Mouse (Mus musculus) forebrain, embryonic 14.5 days (tissue): Measurements from ENCODE around the gene Erc1. TPM values are rescaled to one million over a fixed set of nuclear protein-coding genes. Genes with fewer than 3 reads are reported as not detected.
"Not testable (repeated sequence)": the region's sequence is repeated elsewhere in the genome, so short reads cannot be mapped to it uniquely, and the experiment has no call there.

Experiments used
- ATAC-seq: fragments of 200-750 bp; cut with Nextera tagmentation; 2 replicates; pipeline ENCODE4 v1.8.0; 2017; ENCODE audit warnings: mild to moderate bottlenecking, moderate library complexity
- DNase-seq: peaks from one replicate; pipeline ENCODE4 v3.0.0-alpha.2; 2015; ENCODE audit warnings: low spot score
- H3K27ac ChIP-seq: fragments of 300-500 bp; sonication (generic); 2 replicates; pipeline ENCODE4 v1.5.1; 2014; ENCODE audit warnings: low read depth, mild to moderate bottlenecking, control low read depth, low read length, moderate library complexity
- H3K27me3 ChIP-seq: fragments of 300-500 bp; sonication (generic); replicated peaks from 2 replicates; pipeline ENCODE4 v1.6.1; 2014; ENCODE audit warnings: low read length, control low read depth, mixed read lengths; ENCODE audit not compliant: control insufficient read depth, insufficient read depth
- H3K36me3 ChIP-seq: fragments of 300-500 bp; sonication (generic); 2 replicates; pipeline ENCODE4 v1.6.1; 2014; ENCODE audit warnings: low read length, control low read depth; ENCODE audit not compliant: control insufficient read depth, insufficient read depth
- H3K4me1 ChIP-seq: fragments of 300-500 bp; sonication (generic); 2 replicates; pipeline ENCODE4 v1.6.1; 2014; ENCODE audit warnings: antibody characterized with exemption, low read length, control low read depth; ENCODE audit not compliant: control insufficient read depth, insufficient read depth
- H3K4me2 ChIP-seq: fragments of 300-500 bp; sonication (generic); 2 replicates; pipeline ENCODE4 v1.6.1; 2014; ENCODE audit warnings: mild to moderate bottlenecking, control low read depth, low read length
- H3K4me3 ChIP-seq: fragments of 300-500 bp; sonication (generic); 2 replicates; pipeline ENCODE4 v1.5.1; 2014; ENCODE audit warnings: low read depth, low read length, control low read depth
- H3K9ac ChIP-seq: fragments of 300-500 bp; sonication (generic); 2 replicates; pipeline ENCODE4 v1.6.1; 2014; ENCODE audit warnings: mild to moderate bottlenecking, low read length, control low read depth, moderate library complexity
- H3K9me3 ChIP-seq: fragments of 300-500 bp; sonication (generic); replicated peaks from 2 replicates; pipeline ENCODE4 v1.6.1; 2016; ENCODE audit warnings: low read length, control low read depth, mixed read lengths; ENCODE audit not compliant: control insufficient read depth
- WGBS: fragments of 180-500 bp; shearing (Covaris S2); extraction: QIAGEN DNeasy Blood & Tissue Kit; methylation state at CpG from one replicate; pipeline ENCODE4 v1.1.7; 2014; 5-methylcytosine and 5-hydroxymethylcytosine counted together
- polyA plus RNA-seq: library from polyadenylated mRNA; unstranded; fragments of >200 nt; fragmentation: Nextera tagmentation; extraction: Ambion mirVana; gene quantifications from 2 replicates; pipeline ENCODE4 v1.2.1, GENCODE M21; 2014

Erc1 gene
- polyA plus RNA-seq, 1 experiment from 2014 or later = 28.1 TPM

DNA sequence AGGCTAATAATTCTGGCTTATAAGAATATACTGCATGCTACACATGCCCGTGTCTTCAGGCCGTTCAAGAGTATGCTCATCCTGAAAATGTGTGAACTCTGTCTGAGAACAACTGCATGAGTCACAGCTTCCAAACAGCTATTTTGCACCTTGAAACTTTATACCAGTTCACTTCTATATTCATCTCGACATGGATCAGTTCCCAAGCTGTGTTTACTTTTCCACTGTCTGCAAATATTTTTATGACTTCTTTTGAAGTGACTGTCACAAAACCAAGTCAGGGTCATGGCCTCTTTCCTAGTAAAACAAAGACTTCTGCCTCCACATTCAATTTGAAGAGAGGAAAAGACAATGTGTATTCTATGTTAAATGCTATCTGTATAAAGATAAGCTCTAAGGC, 178.2 kb downstream of the Erc1 start:
- peaks cover 7% of the 10 kb centered on the region for H3K4me1 ChIP-seq
- 0 out of 2 replicates have a peak, but pooled peaks cover 2% of the 10 kb centered on the region for H3K36me3 ChIP-seq
- ATAC-seq = no peak
- H3K27me3 ChIP-seq = no peaks in the 10 kb centered on the region
- no peak overlapping the region for H3K27ac ChIP-seq
- DNase-seq = no peak
- no peak overlapping the region for H3K9ac ChIP-seq
- H3K9me3 ChIP-seq = no peaks in the 10 kb centered on the region
- H3K4me3 ChIP-seq = no peak overlapping the region
- no peak overlapping the region for H3K4me2 ChIP-seq
- WGBS = 89% methylated on average over 3 of the region's 3 CpGs

DNA sequence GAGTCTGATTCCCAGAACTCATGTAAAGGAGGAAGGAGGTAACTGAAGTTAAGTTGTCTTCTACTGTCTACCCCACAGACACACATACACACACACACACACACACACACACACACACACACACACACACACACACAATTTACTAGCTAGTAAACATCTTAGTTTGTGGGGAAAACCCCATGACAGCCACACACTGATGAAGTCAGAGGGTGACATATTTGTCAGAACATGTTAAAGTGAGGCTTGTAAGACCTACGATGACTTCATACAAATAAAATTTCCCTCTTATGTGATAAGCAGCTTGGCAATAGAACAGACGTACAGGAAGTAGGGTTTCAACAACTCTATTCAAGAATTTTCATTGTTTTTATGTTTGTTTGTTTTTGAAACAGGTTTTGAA, 185.0 kb downstream of the Erc1 start:
- H3K27ac ChIP-seq = no peak overlapping the region
- ATAC-seq = no peak
- DNase-seq = no peak
- no peaks in the 10 kb centered on the region for H3K36me3 ChIP-seq
- H3K4me1 ChIP-seq = no peaks in the 10 kb centered on the region
- no peak overlapping the region for H3K9ac ChIP-seq
- H3K4me2 ChIP-seq = no peak overlapping the region
- H3K9me3 ChIP-seq = no peaks in the 10 kb centered on the region
- WGBS = 78% methylated on average over 2 of the region's 2 CpGs
- H3K4me3 ChIP-seq = no peak overlapping the region
- H3K27me3 ChIP-seq = no peaks in the 10 kb centered on the region

DNA sequence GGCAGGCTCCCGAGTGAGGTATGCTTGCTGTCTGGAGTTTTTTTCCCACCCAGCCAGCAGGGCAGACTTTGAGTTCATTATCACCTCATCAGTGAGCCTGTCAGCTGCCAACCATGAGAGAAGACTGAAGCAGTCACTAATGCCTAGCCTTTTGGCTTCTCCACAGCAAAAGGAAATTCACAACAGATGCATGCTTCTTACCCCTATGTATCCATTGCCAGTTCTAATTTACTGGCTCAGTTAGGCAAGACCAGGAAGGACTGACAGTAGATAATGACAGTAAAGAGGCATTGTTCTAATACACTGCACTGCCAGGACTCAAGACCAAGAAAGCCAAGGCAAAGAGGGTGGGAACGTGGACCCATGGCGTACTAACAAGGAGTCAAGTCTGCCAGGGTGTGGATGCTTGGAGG, 186.9 kb downstream of the Erc1 start:
- peak overlapping the region; percentile 36; the same call in 1 of the 2 replicates for H3K27ac ChIP-seq

DNA sequence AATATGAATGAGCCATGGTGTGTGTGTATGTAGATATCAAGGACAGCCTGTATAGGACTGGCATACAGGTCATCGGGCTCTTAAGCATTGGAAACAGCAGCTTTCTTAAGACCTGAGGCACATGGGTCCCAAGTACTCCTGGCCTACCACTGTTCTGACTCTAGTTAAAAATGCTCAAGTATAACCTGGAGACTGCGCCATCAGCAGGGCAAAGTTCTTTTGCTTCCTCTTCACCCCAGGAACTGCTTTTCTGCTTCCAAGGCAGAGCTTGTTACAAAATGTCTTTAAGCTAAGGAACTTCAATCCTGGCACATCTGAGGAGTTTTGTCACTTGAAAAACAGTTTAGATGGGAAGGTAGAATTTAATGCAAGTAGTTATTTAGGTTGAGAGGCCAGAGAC, 189.5 kb downstream of the Erc1 start:
- H3K27ac ChIP-seq = no peak overlapping the region
- no peak overlapping the region for H3K4me2 ChIP-seq
- no peaks in the 10 kb centered on the region for H3K27me3 ChIP-seq
- no peaks in the 10 kb centered on the region for H3K36me3 ChIP-seq
- H3K4me3 ChIP-seq = no peak overlapping the region
- no peaks in the 10 kb centered on the region for H3K4me1 ChIP-seq
- no peak for DNase-seq
- H3K9ac ChIP-seq = no peak overlapping the region
- no peak for ATAC-seq
- 94% methylated on average over 2 of the region's 2 CpGs for WGBS
- no peaks in the 10 kb centered on the region for H3K9me3 ChIP-seq

More for the DNA sequence above, 186.9 kb downstream of the Erc1 start:
- Histone ChIP-seq H3K36me3 (no peaks in the 10 kb centered on the region), H3K4me2 (no peak overlapping the region), H3K4me1 (no peaks in the 10 kb centered on the region), H3K9me3 (no peaks in the 10 kb centered on the region), H3K27me3 (no peaks in the 10 kb centered on the region), H3K9ac (no peak overlapping the region), H3K4me3 (no peak overlapping the region)
- 44% methylated on average over 3 of the region's 3 CpGs for WGBS
- DNase-seq = peak; percentile 79
- ATAC-seq = peak; percentile 72; the same call in 1 of the 2 replicates

DNA sequence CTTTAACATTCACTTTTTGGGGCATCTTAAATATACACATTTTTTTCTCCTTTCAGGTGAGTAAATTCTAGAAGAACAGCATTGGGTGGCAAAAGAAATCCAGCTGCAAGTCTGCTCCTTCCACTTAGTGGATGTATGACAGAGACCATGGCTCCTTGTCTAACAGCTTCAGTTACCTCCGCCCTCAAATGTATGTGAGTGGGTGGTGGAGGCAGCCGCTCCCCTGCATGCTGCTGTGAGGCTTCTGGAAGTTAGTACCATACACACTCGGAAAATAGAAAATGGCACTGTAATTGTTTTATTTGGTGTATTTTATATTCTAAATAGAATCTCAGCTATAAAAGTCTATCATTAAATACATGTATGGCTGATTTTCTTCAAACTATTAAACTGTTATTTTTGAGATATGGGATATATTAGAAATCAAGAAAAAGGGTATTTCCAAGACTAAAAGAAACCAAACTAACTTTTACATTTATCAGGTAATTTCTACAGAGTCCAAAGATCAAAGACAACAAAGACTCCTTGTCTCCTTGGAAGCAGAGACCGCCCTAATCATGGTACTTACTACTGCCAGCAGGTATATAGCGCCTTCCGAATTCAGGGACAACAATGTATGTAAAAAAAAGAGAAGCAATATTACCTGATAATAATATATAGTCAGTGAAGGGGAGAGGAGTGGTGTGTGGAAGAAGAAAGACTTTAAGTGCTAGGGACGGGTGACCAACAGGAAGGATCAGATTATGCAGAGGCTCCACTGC, 190.4 kb downstream of the Erc1 start:
- Histone ChIP-seq H3K36me3 (no peaks in the 10 kb centered on the region), H3K4me2 (no peak overlapping the region), H3K27ac (no peak overlapping the region), H3K27me3 (no peaks in the 10 kb centered on the region), H3K9ac (no peak overlapping the region), H3K4me1 (no peaks in the 10 kb centered on the region), H3K4me3 (no peak overlapping the region), H3K9me3 (no peaks in the 10 kb centered on the region)
- WGBS = 90% methylated on average over 7 of the region's 7 CpGs
- DNase-seq (no peak), ATAC-seq (no peak)

DNA sequence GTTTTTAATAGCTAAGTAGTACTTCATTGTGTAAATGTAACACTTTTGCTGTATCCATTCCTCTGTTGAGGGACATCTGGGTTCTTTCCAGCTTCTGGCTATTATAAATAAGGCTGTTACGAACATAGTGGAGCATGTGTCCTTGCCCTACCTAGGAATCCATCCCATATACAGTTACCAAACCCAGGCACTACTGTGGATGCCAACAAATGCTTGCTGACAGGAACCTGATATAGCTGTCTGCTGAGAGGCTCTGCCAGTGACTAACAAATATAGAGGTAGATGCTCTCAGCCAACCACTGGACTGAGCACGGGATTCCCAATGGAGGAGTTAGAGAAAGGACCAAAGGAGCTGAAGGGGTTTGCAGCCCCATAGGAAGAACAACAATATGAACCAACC, 193.2 kb downstream of the Erc1 start:
- not testable (repeated sequence) for H3K27me3 ChIP-seq, H3K27ac ChIP-seq, H3K9ac ChIP-seq, DNase-seq, H3K36me3 ChIP-seq, ATAC-seq, H3K9me3 ChIP-seq, H3K4me3 ChIP-seq, H3K4me2 ChIP-seq, H3K4me1 ChIP-seq
- 87% methylated on average over 2 of the region's 2 CpGs for WGBS

DNA sequence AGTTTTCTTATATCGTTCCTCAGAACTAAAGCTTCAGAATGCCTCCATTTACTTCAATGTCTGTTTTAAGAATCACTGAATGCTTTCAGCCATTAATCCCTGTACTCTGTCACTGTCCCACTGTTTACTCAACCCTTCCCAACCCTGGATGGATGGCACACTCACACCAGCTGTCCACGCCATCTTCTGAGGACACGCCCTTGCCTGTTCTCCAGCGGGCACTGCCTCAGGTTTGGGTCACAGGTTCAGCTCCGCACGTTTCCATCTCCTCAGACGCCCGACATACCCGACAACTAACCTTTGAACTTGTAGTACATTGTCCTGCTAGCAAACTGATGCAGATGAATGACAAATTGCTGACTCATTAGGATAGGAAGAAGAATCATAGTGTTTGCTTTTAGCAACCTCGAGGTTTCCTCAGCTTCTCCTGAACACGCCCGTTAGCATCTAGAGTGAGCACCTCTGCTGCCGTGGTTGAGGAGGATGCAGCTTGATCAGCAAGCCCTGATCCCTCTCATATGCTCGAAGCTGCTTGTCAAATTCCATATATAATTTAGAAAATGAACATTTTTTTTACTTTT, 204.0 kb downstream of the Erc1 start:
- no peaks in the 10 kb centered on the region for H3K36me3 ChIP-seq
- no peak overlapping the region for H3K4me3 ChIP-seq
- H3K4me1 ChIP-seq = no peaks in the 10 kb centered on the region
- H3K4me2 ChIP-seq = no peak overlapping the region
- DNase-seq = no peak
- H3K9ac ChIP-seq = no peak overlapping the region
- H3K27me3 ChIP-seq = no peaks in the 10 kb centered on the region
- no peaks in the 10 kb centered on the region for H3K9me3 ChIP-seq
- WGBS = 93% methylated on average over 14 of the region's 14 CpGs
- no peak for ATAC-seq
- no peak overlapping the region for H3K27ac ChIP-seq

DNA sequence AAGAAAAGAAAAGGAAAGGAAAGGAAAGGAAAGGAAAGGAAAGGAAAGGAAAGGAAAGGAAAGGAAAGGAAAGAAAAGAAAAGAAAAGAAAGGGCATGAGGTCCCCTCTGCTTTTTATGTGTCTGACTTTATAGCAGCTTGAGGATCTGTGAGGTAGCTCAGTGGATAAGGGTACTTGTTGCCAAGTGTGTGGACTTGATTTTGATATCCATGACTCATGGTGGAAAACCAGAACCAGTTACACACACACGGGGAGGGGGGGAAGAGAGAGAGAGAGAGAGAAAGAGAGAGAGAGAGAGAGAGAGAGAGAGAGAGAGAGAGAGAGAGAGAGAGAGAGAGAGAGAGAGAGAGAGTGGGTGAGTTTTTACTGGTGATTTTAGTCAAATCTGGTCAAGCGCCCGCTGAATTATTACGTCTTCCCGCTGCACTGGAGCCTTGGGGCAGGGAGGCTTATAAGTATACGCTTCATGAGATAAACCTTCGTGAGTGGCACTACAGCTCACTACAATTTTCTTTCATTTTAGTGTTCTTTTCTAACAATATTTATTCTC, 204.7 kb downstream of the Erc1 start:
- no peaks in the 10 kb centered on the region for H3K4me1 ChIP-seq
- WGBS = 95% methylated on average over 7 of the region's 7 CpGs
- H3K36me3 ChIP-seq = no peaks in the 10 kb centered on the region
- H3K27ac ChIP-seq = no peak overlapping the region
- DNase-seq (no peak), ATAC-seq (no peak)
- no peak overlapping the region for H3K4me2 ChIP-seq
- no peaks in the 10 kb centered on the region for H3K9me3 ChIP-seq
- no peak overlapping the region for H3K4me3 ChIP-seq
- no peaks in the 10 kb centered on the region for H3K27me3 ChIP-seq
- no peak overlapping the region for H3K9ac ChIP-seq

DNA sequence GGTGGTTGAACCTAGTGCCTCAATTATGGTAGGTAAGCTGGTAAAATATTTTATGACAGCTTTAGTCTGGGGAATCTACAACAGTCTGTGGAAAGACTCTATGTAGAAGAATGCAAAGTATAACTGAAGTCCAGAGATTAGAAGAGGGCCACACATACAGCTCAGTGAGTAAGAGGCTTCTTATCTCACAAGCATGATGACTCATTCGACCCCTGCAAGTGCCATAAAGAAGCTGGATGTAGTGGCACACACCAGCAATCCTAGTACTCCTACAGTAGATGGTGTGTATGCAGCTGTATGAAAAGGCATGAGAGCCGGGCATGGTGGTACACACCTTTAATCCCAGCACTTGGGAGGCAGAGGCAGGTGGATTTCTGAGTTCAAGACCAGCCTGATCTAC, 205.2 kb downstream of the Erc1 start:
- no peaks in the 10 kb centered on the region for H3K9me3 ChIP-seq
- H3K4me3 ChIP-seq = no peak overlapping the region
- ATAC-seq (no peak), DNase-seq (no peak)
- no peak overlapping the region for H3K27ac ChIP-seq
- H3K4me1 ChIP-seq = no peaks in the 10 kb centered on the region
- no peak overlapping the region for H3K9ac ChIP-seq
- H3K36me3 ChIP-seq = no peaks in the 10 kb centered on the region
- no peaks in the 10 kb centered on the region for H3K27me3 ChIP-seq
- H3K4me2 ChIP-seq = no peak overlapping the region
- 89% methylated on average over 2 of the region's 2 CpGs for WGBS
